Mouse (Mus musculus) 3T3-L1 (cell line): ENCODE measurements around the gene Spa17.

Experiments
- DNase-seq: peaks from one replicate; pipeline ENCODE4 v3.0.0-alpha.2; 2015; ENCODE audit warnings: low read depth, low spot score

The Spa17 gene

DNA sequence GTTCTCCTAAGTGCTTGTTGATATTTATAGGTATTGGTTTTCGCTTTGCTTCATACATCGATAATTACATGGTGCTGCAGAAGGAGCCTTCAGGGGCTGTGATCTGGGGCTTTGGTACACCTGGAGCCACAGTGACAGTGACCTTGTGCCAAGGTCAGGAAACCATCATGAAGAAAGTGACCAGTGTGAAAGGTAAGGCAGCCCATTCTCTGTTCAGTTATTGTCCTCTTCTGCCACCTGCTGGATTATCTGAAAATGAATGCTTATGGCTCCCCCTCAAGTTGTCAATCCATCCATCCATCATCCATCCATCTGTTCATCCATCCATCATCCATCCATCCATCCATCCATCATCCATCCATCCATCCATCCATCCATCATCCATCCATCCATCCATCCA lies 3.2 kb upstream of the Spa17 start:
- peak; percentile 56 for DNase-seq

DNA sequence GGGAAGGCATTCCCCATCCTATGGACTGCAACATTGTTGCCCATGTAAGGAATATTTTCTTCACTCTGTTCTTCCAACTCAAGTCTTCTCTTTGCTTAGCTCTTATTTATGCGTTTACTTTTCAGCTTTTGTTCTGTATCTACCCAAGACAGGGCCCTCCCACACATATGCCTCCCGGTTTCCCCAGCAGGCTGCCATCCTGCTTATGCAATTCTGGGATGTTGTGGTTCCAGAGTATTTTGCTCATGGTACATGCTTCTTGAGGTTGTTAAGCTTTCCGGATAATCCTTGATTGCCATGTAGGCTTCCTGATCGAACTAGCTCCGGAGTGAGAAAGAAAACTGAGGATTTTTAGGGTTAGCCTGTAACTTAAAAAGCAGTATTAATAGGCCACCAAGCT lies 1.7 kb upstream of the Spa17 start:
- DNase-seq = no peak

DNA sequence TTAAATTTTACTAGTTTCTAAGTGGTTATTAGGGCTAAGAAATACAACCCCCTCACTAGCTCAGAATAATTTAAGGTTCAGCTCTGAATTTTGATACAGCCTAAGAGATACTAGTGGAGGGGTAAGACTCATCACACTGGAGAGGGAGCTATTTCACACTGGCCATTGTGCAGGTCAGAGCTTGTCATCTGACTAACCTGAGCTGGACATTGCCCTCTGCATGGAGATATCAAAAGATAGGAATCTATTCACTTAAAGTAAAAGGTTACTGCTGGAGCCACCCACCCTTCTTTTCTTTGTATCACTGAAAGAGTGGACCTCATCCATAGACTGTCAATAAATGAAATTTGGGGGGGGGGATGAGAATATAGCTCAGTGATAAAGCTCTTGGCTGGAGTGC lies 794 bp upstream of the Spa17 start:
- DNase-seq = no peak

DNA sequence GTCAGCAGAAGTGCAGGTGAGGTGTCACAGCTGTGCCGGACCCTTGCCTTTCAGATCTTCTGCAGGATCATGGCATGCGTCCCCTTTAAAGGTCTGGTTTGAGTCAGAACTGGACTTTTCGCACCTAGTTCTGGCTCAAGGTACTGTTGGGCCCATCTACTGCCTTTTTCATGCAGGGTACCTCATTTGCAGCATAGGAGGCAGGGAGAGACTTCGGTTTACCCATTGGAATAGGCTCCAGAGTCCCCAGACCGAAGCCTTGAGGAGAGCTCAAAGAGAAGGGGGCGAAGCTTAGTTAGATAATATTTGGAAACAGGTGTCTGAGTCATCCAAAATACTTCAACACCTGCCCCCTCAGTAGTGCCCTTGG lies 374 bp upstream of the Spa17 start:
- DNase-seq = no peak

DNA sequence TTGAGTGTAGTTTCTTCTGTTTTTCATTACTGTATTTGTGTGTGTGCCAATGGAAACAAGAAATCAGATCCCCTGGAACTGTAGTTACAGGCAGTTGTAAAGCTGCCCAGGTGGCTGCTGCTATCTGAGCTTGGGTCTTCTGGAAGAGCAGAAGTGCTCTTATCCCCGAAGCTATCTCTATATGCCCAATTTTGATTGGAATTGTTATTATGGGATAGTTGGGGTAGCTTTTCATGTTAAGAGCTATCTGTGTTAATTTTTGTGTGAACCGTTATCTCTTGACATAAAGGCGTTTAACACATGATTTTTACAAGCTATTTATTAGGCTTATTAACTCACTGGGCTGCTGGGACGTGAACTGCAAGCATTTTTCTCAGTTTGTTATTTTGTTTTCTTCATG lies 4.0 kb downstream of the Spa17 start:
- no peak for DNase-seq

DNA sequence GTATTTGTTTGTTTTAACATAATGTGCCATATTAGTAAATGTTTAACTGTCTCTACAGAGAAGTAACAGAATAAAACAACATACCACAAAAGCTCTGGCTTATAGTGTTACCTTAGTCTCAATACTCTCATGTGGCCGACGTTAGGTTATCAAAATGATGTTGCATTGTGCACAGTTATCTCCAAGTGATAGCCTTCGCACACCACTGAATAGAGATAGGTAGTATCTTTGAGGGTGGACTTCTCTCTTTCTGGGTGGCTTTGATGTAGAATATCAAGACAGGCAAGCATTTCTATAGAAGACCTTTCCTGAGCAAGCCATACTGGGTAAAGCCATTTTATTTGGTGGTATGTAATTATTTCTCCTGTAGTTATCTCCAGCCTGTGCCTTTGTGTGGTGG lies 8.4 kb downstream of the Spa17 start:
- DNase-seq = no peak

DNA sequence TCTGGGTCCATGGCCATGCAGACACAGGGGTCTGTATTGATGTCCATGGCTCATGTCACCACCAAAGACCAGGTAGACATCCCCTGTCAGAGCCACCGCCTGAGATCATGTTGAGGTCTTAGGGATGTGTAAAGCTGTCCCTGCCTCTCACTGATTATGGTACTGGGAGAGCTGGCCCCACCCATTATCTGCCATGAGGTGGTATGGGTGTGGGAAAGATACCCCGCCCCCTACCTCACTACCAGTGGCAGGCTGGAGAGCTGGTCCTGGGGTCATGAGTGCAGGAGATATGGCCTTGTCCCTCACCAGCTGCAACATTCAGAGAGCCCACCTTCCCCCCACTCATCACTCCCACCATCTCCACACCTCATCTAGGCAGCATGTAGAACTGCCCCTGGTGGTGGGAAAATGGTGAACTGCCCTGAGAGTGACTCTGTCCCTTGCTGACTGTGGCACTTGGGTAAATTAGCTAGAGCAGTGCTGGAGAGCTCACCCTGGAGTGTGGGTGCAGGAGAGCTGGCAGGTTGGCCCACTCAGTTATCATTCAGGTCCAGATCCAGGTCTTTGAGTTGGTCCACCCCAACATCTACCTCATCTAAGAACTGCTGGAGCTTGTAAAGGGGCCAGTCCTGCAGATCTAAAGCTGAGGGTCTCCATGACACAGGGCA lies 12.8 kb downstream of the Spa17 start:
- DNase-seq = no peak

DNA sequence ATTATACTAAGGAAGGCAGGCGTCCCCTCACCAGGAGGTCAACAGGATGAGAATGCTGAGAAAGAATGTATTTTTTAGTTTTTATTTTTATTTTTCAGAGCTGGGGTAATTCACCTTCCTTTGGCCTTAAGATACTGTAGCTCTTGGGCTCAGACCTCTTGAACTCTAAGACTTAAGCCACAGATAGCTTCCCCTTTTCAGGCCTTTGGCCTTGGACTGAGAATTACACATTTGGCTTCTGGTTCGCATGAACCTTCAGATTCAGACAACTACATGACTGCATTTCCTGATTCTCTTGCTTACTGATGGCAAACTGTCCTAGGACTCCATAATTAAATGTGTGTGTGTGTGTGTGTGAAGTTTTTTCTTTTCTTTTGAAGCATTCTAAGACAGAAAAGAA lies 14.9 kb downstream of the Spa17 start:
- no peak for DNase-seq

DNA sequence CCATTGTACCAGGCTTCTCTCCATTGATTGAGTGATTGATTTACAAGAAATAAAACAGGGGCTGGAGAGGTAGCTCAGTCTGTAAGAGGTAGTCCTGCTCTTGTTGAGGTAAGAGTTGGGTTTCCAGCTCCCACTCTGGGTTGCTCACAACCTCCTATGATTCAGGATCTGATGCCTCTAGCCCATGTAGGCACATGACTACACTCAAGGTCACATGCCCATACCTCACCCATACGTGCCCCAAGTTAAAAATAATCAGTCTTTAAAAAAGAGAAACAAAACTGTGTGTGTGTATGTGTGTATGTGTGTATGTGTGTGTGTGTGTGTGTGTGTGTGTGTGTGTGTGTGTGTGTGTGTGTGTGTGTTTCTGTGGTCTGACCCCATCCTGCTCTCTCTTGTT lies 18.0 kb downstream of the Spa17 start:
- DNase-seq = no peak

DNA sequence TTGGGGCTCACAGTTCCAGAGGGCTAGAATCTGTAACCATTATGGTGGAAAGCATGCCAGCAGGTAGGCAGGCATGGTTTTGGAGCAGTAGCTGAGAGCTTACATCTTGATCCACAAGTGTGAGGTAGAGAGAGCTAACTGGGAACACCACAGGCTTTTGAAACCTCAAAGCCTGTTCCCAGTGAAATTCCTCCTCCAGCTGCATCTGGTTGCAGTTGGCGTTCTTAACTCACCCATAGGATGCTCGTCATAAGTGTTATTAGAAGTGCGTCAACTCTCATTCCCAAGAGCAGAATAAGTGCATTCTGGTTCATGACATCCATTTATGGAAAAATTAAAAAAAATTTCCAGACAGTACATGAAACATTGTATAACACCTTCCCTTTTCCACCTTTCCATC lies 19.8 kb downstream of the Spa17 start:
- DNase-seq = no peak

DNA sequence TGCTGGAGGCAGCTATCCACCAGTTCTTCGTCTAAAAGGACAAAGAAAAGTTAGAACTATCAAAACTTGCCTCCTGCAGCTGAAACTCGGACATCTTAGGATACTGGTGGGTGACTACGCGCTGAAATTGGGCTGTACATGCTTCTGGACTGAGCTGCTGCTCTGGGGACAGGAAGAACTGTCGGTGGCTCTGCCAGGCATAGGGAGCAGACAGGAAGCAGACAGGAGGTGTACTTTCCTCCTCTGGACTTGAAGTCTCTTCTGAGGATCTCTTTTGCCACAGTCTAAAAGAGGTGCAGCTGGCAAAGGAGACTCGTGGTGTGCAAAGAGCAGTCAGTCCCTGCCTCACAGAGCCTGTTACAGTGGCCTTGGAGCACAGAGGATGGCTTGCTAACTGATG lies 20.9 kb downstream of the Spa17 start:
- no peak for DNase-seq

DNA sequence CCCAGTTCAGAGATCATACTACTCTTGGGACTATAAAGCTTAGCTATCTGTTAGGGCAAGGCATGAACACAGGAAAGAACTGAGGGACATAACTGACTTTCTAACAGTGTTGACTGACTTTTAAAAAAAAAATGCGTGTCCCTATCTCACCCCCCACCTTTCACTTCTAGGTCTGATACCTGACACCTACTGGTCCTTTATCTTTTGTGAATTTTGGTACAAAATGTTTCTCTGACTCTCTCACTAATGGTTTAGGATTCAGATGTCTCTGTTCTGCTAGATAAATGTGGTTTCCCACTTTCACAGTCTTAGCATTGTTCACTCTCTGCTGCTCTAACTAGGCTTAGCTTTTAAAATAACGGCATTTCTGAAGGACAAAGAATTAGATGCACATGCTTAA lies 21.5 kb downstream of the Spa17 start:
- no peak for DNase-seq

DNA sequence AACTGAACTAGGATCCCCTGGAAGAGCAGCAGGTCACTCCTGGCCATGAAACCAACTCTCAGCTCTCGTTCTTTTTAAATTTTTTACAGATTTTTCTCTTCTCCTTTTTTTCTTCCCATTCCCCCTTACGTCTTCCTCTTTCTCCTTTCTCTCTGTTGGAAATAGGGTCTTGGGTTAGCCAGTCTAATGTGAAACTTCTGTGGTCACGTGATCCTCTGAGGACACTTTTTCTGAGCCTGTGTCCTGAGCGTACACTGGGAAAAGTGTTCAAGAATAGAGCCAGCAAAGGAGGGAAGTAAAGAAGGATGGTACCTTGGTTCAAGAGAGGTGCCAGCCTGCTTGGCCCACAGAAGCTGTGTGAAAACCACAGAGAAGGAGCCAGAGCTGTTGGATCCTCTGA lies 23.1 kb downstream of the Spa17 start:
- DNase-seq = no peak

DNA sequence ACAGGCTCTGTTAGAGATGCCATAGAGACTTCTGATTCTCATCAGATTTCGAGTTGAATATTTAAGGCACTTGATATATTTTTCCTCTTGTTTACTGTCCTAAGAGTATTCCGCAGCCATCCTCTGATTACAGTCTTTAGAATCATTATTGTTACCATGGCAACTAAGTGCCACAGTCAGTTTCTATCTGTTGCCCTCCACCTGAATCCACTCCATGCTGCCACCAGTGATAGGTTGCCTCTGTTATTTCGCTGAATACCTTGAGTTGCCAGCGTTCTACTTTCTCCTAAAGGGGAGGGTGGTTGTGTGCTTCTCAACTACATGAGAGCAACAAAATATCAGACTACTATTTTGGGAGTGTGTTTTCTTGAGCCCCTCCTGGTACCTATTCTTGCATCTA lies 26.8 kb downstream of the Spa17 start:
- no peak for DNase-seq

DNA sequence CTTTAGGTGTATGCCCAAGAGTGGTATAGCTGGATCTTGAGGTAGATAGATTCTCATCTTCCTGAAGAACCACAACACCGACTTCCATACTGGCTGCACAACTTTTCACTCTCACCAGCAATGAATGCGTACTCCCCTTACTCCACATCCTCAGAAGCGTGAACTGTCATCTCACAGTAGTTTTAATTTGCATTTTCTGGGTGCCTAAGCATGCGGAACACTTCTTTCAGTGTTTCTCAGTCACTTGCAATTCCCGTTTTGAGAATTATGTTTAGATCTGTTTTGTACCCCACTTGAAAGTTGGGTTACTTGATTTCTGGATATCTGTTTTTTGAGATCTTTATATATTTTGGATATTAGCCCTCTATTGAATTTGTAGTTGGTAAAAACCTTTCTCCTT lies 29.9 kb downstream of the Spa17 start:
- DNase-seq = no peak

DNA sequence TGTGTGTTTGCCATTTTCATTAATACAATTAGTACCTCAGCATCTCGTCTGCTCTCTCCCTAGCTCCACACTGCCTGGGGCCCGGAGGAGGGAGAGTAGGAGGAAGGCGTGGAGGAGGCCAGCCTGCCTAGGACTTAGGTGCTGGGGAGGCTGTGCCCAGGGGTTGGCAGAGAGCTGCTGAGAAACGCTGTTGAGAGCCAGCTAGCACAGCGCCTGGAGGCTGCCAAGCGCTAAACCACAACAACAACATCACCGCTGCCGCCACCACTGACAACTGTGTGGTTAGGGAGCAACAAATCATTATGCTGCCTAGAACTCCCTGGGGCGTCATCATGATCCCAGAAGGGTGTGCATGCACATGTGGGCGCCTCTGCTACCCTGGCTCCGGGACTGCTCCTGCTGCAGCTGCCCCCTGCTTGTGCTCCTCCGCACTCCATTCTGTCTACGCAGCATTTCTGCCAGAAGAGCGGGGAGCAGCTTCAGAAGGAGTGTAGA lies 37.0 kb downstream of the Spa17 start:
- DNase-seq = peak; percentile 70

DNA sequence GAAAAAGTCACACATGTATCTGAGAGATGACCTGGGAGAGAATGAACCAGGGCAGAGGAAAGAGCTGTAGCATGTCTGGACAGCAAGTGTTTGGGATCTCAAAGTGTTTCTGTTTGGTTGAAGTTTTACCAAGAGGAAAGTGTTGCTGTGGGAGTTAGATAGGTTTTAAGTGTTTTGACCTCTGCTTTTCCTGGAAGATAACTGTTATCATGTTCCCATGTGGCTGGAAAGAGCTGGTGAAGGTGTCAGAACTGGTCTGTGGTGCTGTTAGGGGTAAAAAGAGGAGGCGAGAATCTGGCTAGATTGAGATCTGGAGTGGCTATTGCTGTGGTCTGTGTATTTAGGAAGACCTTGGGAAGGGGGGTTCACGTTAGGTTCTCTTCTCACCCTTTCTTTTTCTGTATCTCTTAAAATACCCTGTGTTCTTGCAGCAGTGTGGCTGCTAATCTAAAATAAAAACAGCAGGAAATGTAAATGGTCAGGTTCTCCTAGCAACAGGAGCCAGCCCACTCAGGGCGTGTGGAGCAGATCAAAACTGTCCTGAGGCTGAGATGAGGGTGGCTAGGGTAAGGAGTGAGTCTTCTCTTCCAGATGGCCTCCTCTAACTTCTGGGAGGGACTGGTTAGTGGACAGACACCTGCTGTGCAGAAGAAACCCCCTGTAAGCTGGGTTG lies 41.2 kb downstream of the Spa17 start:
- no peak for DNase-seq

DNA sequence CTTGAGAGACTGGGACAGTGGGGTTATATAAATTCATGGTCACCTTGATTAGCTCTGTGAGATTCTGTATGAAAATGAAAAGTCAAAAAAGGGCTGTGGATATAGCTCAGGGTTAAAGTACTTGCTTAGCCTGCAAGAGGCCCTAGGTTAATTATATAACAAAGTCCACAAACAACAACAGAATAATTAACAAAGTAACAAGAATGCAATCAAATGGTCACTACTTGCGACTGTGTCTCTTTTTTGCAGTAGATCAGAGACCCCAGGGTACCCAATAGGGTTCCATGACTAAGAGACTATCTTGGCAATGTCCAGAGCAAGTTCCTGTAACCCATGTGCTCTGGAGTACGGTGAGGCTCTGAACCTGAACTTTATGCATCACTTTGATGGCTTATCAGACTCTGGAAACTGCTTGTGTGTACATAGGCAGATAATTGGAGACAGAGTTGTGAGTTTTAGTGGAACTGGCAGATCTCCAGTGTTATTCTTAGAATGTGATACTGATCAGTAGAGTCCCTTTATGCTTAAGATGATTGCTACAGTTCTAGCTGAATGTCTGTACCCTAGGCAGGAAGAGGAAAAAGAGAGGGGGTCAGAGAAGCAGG lies 44.2 kb downstream of the Spa17 start:
- DNase-seq = no peak

DNA sequence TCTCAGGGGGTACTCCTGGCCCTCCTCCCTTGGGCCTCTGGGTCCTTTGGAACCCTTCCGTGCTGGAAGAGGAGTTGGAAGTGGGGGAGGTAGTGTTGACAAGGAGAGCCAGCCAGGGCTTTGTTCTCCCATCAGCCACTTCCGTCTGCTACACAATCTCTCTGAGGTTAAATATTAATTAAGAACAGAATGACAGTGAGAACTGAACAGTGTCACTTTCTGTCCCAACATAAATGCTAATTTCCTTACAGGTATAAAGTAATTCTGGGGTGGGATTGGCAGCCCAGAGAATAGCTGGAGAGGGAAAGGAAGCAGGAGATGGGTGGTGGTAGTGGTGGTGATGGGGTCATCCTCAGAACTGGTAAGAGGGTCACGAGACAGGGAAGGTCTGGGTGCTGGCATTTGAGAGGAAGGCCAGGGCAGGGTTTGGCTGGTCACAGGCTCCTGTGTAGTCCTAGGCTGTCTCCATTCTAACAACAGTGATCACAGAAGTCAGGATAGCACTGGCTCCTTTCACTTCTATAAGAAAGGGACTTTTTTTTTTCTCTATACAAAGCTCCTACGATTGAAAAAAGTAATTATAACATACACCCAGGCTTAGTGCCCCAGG lies 44.8 kb downstream of the Spa17 start:
- no peak for DNase-seq

DNA sequence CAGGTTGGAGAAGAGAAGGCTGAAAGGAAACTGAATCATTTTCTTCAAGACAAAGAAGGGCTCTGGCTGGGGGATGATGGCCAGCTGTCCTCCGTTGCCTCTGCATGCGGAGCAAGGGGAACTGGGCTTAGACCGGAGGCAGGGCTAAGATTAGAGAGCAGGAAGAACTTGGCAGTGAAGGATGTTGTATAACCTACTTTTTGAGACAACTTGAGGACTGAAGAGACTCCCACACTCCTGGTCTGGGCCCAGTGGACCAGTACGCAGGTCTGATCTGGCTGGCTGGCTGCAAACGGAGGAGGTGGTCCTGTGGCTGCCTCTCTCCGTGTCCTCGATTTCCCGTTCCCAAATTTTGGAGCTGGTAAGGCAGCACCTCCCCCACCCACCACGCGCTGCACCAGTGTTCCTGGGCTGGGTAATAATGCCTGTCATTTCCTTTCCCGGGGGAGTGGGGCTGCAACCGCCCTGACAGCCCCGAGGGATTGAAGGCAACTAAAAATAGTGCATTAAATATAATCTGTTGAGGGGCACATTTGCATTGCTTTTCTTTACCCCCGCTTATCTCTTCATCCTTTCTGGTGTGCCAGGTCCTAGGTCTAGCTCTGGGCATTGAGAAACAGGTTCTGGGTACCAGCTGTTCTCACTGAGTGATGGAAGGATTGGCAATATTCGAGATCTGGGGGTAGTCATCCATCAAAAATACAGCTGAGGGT lies 45.5 kb downstream of the Spa17 start:
- DNase-seq = no peak

DNA sequence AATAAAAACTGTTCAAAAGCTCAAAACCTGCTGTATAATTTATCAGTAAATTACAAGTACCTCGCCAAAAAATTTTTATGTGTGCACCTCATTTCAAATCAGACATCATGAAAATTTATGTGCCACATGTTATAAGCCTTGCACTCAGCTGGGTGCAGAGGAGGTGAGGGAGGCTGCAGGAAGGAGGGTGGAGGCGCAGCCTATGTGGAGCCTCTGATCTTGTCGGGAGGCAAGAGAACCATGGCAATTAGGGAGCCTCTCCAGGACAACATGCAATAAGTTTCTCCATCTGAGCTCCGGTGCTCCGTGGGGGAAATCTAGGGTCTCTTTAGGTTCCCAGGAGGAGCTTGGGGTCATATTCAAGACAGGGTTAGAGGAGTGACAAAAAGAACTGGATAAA lies 46.1 kb downstream of the Spa17 start:
- DNase-seq = no peak

DNA sequence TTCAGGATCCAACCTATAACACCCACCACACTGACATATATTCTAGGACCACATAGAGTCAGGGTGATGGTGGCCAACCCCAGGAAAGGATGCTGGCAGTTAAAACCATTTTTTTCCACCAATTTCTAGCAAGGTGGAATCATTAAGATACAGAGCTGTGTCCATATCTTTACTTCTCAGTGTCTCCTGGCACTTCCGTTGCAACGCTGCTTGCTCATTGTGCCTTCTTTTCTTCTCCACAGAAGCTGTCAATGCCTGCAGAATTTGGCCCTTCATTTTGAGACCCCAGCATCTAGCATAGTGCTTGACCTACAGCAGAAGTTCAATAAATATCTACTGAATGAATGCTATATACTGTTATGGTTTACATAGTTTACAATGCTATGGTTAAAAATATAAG lies 46.5 kb downstream of the Spa17 start:
- no peak for DNase-seq
